Comparison of ENCODE assay signal across 22 mouse cellular contexts in genomic region chr11:97905941-97906340, GRCm38 (mm10).
"Had no signal": no experiment of that assay in that cellular context is flagged by ENCODE, and none has a peak within 500 bp of the region (broad histone marks: within the 10 kb centered on the region; RNA-seq: fewer than 3 reads in every experiment).

No protein-coding gene starts in this region.

- H3K27ac ChIP-seq: kidney, postnatal 0 days; limb, embryonic 10.5 days; limb, embryonic 13.5 days; liver, embryonic 12.5 days; liver, embryonic 15.5 days; lung, embryonic 15.5 days; midbrain, embryonic 10.5 days; midbrain, embryonic 13.5 days; neural tube, embryonic 13.5 days; stomach, embryonic 15.5 days had no signal

- H3K9ac ChIP-seq: limb, embryonic 13.5 days; liver, embryonic 12.5 days; liver, embryonic 15.5 days; lung, embryonic 15.5 days; midbrain, embryonic 13.5 days; neural tube, embryonic 13.5 days; stomach, embryonic 15.5 days had no signal

- H3K36me3 ChIP-seq: limb, embryonic 10.5 days; limb, embryonic 13.5 days; liver, embryonic 12.5 days; liver, embryonic 15.5 days; lung, embryonic 15.5 days; midbrain, embryonic 10.5 days; midbrain, embryonic 13.5 days; neural tube, embryonic 13.5 days; stomach, embryonic 15.5 days had no signal

- H3K4me1 ChIP-seq: limb, embryonic 10.5 days; limb, embryonic 13.5 days; liver, embryonic 12.5 days; liver, embryonic 15.5 days; lung, embryonic 15.5 days; neural tube, embryonic 13.5 days; stomach, embryonic 15.5 days had no signal

- H3K4me3 ChIP-seq: limb, embryonic 10.5 days; limb, embryonic 13.5 days; liver, embryonic 12.5 days; liver, embryonic 15.5 days; lung, embryonic 15.5 days; megakaryocyte, embryonic 14.5 days; midbrain, embryonic 10.5 days; midbrain, embryonic 13.5 days; myocyte; neural tube, embryonic 13.5 days; stomach, embryonic 15.5 days had no signal

- H3K27me3 ChIP-seq: limb, embryonic 13.5 days; lung, embryonic 15.5 days; midbrain, embryonic 13.5 days; neural tube, embryonic 13.5 days; stomach, embryonic 15.5 days had no signal

- H3K9me3 ChIP-seq: limb, embryonic 10.5 days; limb, embryonic 13.5 days; liver, embryonic 12.5 days; liver, embryonic 15.5 days; lung, embryonic 15.5 days; midbrain, embryonic 10.5 days; midbrain, embryonic 13.5 days; neural tube, embryonic 13.5 days; stomach, embryonic 15.5 days had no signal

- DNase-seq: kidney, postnatal 4 days; liver; lung, adult 18-20 months; lung, postnatal 10 days; lung, postnatal 36 days; retina, postnatal 1 day; right cerebral cortex, postnatal 25 days; spleen, adult 18-20 months; thymus, postnatal 25 days had no signal

- ATAC-seq: liver, embryonic 12.5 days; midbrain, embryonic 13.5 days; midbrain, embryonic 16.5 days had no signal
